Mouse (Mus musculus): Measurements from ENCODE around the gene Arsg.

Arsg gene

DNA sequence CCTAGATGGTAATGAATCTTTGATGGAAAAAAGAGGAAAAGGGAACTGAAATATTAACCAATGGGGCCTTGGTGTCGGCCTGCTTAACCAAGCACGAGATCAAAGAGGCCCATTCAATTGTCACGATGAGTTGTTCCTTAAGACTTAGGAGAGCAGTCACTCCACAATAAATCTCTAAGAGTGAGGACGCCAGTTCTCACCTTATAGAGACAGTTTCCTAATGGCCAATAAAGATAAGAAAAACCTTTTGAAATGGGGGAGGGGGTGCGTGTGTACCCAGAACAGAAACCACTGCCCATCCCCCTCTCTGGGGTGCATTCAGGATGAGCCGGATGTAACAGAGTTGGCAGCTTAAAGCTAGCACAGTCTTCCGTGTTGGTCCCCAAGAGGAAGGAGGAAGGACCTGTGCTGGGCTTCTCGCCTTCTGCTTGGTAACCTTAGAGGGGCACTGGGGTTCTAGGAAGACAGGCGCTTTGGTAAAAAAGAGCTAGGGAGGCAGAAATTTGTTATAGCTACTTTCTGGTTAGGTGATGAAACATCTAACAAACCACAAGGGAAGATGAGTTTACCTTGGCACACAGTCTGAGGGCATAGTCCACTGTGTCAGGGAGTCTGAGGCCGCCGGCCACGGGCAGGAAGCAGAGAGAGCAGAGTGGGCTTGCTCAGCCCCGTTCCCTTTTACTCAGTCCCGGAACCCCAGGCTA, 22.7 kb downstream of the Arsg start:
- no peak for DNase-seq

GRCm38 (mm10) chr11:109496475-109496993, 23.4 kb downstream of the Arsg start:
- DNase-seq, result no peak

- no peak for DNase-seq
Observed at GRCm38 (mm10) chr11:109496996-109497714, 24.0 kb downstream of the Arsg start.

DNA sequence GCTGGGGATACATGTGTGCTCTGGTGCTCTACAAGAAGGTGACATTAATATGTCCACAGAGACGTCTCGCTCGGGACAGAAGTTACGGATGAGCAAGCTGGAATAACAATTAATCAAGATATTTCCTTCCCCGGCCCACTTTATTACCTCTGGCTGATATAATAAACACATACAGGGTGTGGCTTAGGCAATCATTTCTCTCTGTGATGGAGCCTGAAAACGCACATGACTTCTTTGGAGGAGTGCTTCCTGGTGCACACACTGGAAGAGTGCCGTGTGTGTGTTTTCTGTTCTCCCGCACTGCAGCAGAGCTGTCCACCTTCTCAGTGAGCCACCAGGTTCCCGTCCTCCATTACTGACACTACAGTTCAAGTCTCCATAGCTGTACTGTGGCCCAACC, 24.8 kb downstream of the Arsg start:
- no peak for DNase-seq

DNA sequence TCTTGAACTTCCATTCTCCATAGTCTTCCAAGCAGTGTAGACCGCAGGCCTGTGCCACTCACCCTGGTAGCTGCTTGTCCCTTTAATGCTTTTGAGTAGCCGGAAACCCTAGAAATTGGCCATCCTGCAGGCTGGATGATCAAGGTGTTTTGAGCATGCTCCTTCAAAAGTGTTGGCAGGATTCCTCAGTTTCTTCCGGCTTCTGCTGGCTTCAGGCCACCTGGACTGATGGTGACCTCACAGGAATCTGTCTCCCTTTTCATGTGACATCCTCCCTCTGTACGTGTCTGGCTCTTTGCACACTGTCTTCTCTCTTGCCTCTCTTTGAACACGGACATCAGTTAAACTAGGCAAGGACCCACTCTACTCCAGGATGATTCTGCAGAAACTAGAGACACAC, 27.0 kb downstream of the Arsg start:
- DNase-seq, result peak; percentile 81 to 86

DNA sequence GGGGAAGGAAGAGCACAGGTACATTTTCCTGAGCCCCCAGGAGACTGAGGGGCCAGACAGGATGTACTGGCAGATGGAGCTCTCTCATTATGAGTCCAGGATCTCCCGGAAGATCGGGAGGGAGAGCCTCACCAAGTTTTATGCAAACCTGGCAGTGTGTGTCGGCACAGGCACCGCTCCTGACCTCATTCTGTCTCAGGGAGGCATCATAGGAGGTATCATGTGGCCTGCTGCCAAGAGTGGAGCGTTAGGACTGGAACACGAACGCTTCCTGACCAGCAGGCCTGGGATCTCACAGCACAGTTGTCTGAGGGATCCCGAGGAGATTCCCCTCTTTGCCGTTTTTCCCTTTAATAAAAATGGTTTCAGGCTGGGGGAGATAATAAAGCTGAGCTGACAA, 31.8 kb downstream of the Arsg start:
- peak; percentile 95 to 98 for DNase-seq

- peak in 1 of 2 experiments; percentile 55 for DNase-seq
Observed at GRCm38 (mm10) chr11:109505823-109506222, 32.6 kb downstream of the Arsg start.

GRCm38 (mm10) chr11:109507068-109507467, 33.9 kb downstream of the Arsg start:
- DNase-seq, result no peak

GRCm38 (mm10) chr11:109512995-109513675, 40.0 kb downstream of the Arsg start:
- DNase-seq, result no peak

DNA sequence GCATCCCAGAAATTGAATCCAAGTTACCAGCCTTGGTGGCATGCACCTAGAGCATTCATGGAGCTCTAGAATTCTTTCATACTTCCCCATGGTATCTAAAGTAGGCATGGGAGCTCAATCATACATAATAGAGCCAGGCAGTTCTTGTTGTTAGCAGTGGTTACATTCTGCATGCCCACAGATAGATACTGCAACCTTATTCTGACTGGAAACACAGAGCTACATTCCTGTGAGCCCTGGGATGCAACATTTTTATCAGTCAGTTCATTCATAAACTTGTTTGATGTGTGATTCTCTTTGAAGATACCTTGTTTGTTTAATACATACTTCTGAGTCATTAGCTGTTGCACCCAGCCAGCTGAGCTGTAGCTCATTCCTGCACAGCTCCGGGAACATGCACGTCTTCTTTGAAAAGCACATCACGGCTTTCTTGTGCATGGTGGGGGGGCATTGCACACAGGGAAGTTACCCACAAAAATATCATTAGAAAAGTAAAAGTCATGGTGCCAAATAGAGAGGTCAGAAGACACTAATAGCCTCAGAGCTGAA, 41.0 kb downstream of the Arsg start:
- no peak for DNase-seq

- no peak for DNase-seq
Observed at GRCm38 (mm10) chr11:109517330-109517729, 44.2 kb downstream of the Arsg start.

DNA sequence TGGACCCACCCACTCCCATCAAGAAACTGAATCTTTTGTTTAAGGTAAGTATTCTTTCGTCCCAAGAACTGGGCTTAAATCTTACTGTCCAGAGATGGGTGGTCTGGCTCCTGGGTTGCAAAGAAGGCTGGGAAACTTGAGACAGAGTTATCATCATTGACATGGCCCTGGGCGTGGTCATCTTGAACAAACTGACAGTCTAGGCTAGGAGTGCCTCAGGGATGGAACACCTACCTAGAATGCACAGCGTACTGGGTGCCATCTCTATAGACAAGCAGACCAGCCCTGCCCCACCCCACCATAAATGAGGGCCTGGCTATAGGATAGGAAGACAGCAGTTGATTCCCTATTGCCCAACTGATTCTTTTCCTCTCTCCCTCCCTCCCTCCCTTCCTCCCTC, 44.6 kb downstream of the Arsg start:
- no peak for DNase-seq

GRCm38 (mm10) chr11:109520958-109521357, 47.8 kb downstream of the Arsg start:
- peak in 1 of 2 experiments; percentile 42 for DNase-seq

DNA sequence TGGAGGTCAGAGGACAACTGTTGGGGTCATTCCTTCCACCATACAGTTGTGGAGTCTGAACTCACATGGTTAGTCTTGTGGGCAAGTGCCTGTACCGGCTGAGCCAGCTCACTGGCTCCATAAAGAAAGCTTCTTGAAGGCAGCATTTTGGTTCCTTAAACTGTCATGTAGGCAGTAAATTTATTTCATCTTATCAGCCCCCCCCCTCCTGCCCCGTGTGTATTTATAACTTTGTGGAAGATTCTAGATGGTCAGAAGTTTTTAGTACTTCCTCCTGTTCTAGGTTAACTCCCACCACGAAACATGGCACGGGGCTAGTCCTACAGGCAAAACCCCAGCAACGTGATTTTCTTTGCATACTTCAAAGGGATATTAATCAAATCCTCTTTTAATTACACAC, 51.7 kb downstream of the Arsg start:
- DNase-seq, result no peak

DNA sequence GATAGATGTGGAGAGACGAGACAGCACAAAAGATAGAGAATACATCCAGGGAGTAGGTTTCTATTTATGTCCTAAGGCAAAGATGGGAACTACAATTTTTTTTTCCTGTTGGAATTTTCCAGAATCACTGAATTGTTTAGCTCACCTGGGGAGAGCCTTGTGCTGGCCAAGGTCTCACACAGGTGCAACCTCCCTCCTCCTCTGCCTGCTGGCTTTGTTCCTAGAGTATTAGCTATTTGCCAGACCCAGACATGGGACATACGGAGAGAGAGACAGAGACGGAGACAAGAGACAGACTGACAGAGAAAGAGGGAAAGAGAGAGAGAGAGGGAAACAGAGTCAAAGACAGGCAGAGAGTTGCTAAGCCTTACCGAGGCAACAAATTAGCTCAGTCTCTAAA, 52.4 kb downstream of the Arsg start:
- peak; percentile 66 to 73 for DNase-seq

- DNase-seq, result peak; percentile 17 to 43
Observed at GRCm38 (mm10) chr11:109530030-109530429, 56.9 kb downstream of the Arsg start.

DNA sequence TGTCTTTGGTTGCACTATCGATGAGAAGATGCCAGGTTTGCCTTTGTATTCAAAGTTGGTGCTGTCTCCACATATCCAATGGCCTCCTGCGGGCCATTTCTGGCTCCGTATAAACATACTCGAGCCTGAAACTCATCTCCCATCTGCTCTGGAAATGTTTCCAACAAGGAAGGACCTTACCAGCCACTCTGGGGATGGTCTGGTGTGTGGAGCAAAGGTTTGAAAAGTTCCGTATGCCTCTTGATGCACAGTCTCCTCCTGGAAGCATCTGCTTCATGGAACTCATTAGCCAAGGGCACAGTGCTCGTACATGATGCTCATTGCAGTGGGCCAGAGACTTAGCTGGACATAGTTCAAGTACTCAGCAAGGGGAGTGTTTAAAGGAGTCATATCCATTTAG, 62.8 kb downstream of the Arsg start:
- DNase-seq, result peak; percentile 65 to 70

GRCm38 (mm10) chr11:109536939-109537338, 63.8 kb downstream of the Arsg start:
- DNase-seq, result peak; percentile 25 to 34

GRCm38 (mm10) chr11:109539290-109539689, 66.1 kb downstream of the Arsg start:
- DNase-seq, result no peak

DNA sequence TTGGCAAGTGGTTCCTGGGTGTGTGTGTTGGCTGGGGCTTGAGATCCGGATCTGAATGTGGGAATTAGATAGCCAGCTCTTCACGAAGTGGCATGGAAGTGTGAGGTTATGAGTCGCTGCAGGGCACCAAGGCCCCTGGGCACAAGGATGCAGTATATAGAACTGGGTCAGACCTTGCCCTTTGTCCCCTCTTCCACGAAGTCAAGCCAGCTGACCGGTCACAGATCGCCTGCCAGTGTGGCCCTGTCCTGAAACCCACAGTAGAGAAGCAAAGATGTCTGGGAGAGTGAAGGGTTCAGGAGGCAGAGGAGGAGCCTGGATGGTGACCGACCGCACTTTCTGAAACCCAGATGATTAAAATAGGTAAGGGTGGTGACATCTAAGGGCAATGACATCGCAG, 70.3 kb downstream of the Arsg start:
- no peak for DNase-seq

DNA sequence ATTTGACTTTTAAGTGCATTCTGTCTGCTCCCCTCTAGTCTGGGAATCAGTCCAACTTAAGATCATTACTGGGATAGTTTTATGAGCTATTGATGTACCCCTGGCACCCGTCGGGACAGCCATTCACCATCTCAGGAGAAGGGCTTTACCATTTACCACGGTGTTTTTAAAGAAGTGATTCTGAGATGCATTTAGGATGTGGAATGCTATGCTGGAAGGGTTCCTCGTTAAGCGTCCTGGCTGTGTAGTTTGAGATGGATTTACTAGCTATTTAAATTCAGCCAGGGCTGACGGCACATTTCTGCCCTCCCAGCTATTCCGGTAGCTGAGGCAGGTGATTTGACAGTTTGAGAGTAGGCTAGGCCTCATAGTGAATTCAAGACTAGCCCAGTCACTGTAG, 71.3 kb downstream of the Arsg start:
- DNase-seq, result no peak

DNA sequence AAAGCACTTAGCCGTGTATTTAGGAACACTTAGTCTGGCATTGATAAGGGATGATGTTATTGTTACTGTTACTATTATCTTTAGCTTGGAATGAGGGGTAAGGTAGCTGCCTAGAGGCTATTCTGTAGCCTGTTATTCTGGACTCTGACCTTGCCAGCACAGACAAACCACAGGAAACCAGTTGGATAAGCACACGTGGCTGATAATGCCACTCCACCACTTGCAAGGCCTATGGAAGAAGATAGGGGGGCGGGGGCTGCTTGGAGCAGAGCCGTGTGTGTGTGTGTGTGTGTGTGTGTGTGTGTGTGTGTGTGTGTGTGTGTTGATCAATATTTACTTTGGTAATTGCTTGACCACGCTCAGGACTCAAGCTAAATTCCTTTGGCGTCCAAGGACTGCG, 72.1 kb downstream of the Arsg start:
- no peak for DNase-seq

DNA sequence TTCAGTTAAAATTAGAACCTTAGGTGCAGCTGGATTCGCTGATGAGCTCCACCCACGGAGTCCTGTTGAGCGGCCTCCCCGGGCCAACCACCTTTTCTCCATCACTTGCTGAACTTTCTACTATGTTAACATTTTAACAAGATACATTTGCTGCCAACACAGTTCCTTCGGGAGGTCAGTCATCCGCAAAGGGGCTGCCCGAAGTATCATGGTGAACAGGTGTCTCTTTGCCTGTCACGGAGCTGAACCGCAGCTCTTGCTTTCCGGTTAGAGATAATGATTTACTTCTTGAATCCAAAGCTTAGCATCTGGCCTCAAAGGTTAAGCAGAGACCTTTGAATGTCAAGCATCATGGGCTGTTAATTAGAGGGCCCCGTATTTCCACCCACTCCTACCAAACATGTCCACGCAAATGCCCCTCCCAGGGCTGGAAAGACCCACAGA, 72.5 kb downstream of the Arsg start:
- no peak for DNase-seq

All from cerebellum, postnatal 25 days (tissue).